Mouse (Mus musculus) embryonic facial prominence, embryonic 10.5 days (tissue): ENCODE data around the gene Rabepk. TPM values are rescaled to one million over a fixed set of nuclear protein-coding genes. Genes with fewer than 3 reads are reported as not detected.

ENCODE experiments used
- polyA plus RNA-seq: library from polyadenylated mRNA; unstranded; fragments of >200 nt; fragmentation: Nextera tagmentation; extraction: Ambion mirVana; gene quantifications from 2 replicates; pipeline ENCODE4 v1.2.1, GENCODE M21; 2016

Rabepk gene
- polyA plus RNA-seq, 1 experiment from 2014 or later, result 39.3 TPM

Other genes starting within 250 kb of the Rabepk start
- gene Gapvd1, start 44.7 kb downstream of the Rabepk start, polyA plus RNA-seq, result 80.6 and 87.1 TPM in 2 replicates
- 908 and 968 TPM in 2 replicates for gene Hspa5, start 27.9 kb downstream of the Rabepk start, polyA plus RNA-seq
- 77.3 and 79.0 TPM in 2 replicates for gene Fbxw2, start 26.4 kb upstream of the Rabepk start, polyA plus RNA-seq
- gene Gm34653, start 33.1 kb upstream of the Rabepk start, polyA plus RNA-seq, result 0.09 TPM in 1 of 2 replicates, not detected in the other
- gene Cutal, start 74.5 kb upstream of the Rabepk start, polyA plus RNA-seq, result 0.09 TPM in 1 of 2 replicates, not detected in the other
- gene Psmd5, start 75.1 kb upstream of the Rabepk start, polyA plus RNA-seq, result 127 and 133 TPM in 2 replicates
- 1.1 and 1.8 TPM in 2 replicates for gene Phf19, start 114.1 kb upstream of the Rabepk start, polyA plus RNA-seq
- 0.34 and 0.38 TPM in 2 replicates for gene Traf1, start 161.9 kb upstream of the Rabepk start, polyA plus RNA-seq